ENCODE assay signal across 8 mouse cellular contexts in genomic region chr7:126636733-126637520, GRCm38 (mm10). TPM values are rescaled to one million over a fixed set of nuclear protein-coding genes. Genes with fewer than 3 reads are reported as not detected.
DNase-seq lines count a peak whose midpoint lies in the region; ATAC-seq lines count a peak whose summit lies in the region.

No protein-coding gene starts in this region.

- H3K9ac ChIP-seq in neural tube, embryonic 11.5 days (ENCODE audit: low read length) = no peak overlapping the region

- ATAC-seq in neural tube, embryonic 11.5 days (ENCODE audit: insufficient read depth, low FRiP score, low TSS enrichment) = no peak

- H3K9me3 ChIP-seq in neural tube, embryonic 11.5 days (ENCODE audit: control insufficient read depth, low read length) = no peaks in the 10 kb centered on the region

- H3K4me1 ChIP-seq in neural tube, embryonic 11.5 days (ENCODE audit: control insufficient read depth, insufficient read depth, low read length) = no peaks in the 10 kb centered on the region

- no peaks in the 10 kb centered on the region for H3K36me3 ChIP-seq in neural tube, embryonic 11.5 days (ENCODE audit: control insufficient read depth, insufficient read depth, low read length)

- 22% methylated on average over 4 of the region's 4 CpGs for WGBS in neural tube, embryonic 11.5 days

- H3K4me3 ChIP-seq in neural tube, embryonic 11.5 days (ENCODE audit: low read depth, low read length) = no peak overlapping the region

- no peak overlapping the region for H3K27ac ChIP-seq in neural tube, embryonic 11.5 days (ENCODE audit: low read depth, low read length)

- DNase-seq in cerebellum, postnatal 25 days = peak; percentile 19 to 41
- no peak for DNase-seq in cerebellum, postnatal 4 days (ENCODE audit: low spot score in 2 of 2)
- DNase-seq in neural tube, embryonic 11.5 days (ENCODE audit: low spot score) = peak; percentile 26
- DNase-seq in neural tube, embryonic 10.5 days (ENCODE audit: extremely low spot score, low spot score) = no peak
- DNase-seq in c-Kit-positive CD71-positive TER-119-positive erythroid progenitor cells, embryonic 14.5 days (ENCODE audit: low spot score) = peak; percentile 54
- peak; percentile 67 for DNase-seq in kidney, adult 9 months
- peak; percentile 80 for DNase-seq in lung, postnatal 25 days (ENCODE audit: low spot score)
- peak; percentile 46 for DNase-seq in yolk sac, embryonic 10.5 days (ENCODE audit: low spot score)

- no peak overlapping the region for H3K4me2 ChIP-seq in neural tube, embryonic 11.5 days (ENCODE audit: low read depth)

- H3K27me3 ChIP-seq in neural tube, embryonic 11.5 days (ENCODE audit: control insufficient read depth, insufficient read depth, low read length) = no peaks in the 10 kb centered on the region

RNA-seq across cellular contexts. Expression of gene Nupr1, which starts 6.3 kb away (rescaled TPM):
- polyA plus RNA-seq in neural tube, embryonic 11.5 days (2014; fragmentation: Nextera tagmentation; extraction: Ambion mirVana) = 1.1 and 1.4 TPM in 2 replicates

RNA-seq across cellular contexts. Expression of gene Sgf29, which starts 12.2 kb away (rescaled TPM):
- polyA plus RNA-seq in neural tube, embryonic 11.5 days (2014; fragmentation: Nextera tagmentation; extraction: Ambion mirVana) = 47.8 and 63.1 TPM in 2 replicates

RNA-seq across cellular contexts. Expression of gene Sult1a1, which starts 39.3 kb away (rescaled TPM):
- not detected in 2 replicates for polyA plus RNA-seq in neural tube, embryonic 11.5 days (2014; fragmentation: Nextera tagmentation; extraction: Ambion mirVana)

RNA-seq across cellular contexts. Expression of gene Il27, which starts 42.2 kb away (rescaled TPM):
- not detected in 2 replicates for polyA plus RNA-seq in neural tube, embryonic 11.5 days (2014; fragmentation: Nextera tagmentation; extraction: Ambion mirVana)

RNA-seq across cellular contexts. Expression of gene Cln3, which starts 51.3 kb away (rescaled TPM):
- polyA plus RNA-seq in neural tube, embryonic 11.5 days (2014; fragmentation: Nextera tagmentation; extraction: Ambion mirVana) = 19.8 and 21.7 TPM in 2 replicates

Comparison
In these comparisons a context has a peak if more than half of its experiments do, and no peak if none do; other contexts are left out.
1. DNase-seq: peak in cerebellum, postnatal 25 days (2 of 2), neural tube, embryonic 11.5 days (single experiment), c-Kit-positive CD71-positive TER-119-positive erythroid progenitor cells, embryonic 14.5 days (single experiment), kidney, adult 9 months (single experiment), lung, postnatal 25 days (single experiment) and yolk sac, embryonic 10.5 days (single experiment); none in cerebellum, postnatal 4 days (0 of 2) and neural tube, embryonic 10.5 days (single experiment).